Mouse (Mus musculus) kidney, postnatal 25 days (tissue): ENCODE measurements at regions not wholly inside any gene's neighbourhood (a gene's known extent, or its start where the extent isn't known, plus 50 kb on each side); places are given as distances from the start of the nearest gene placed in this dataset.

Source experiments
- DNase-seq, 2 experiments: peaks; one replicate each; pipeline ENCODE4 v3.0.0; 2021; ENCODE audit warnings: mixed read lengths in 2 of 2

GRCm38 (mm10) chr4:84037535-84037934 lies 512.2 kb downstream of the Ccdc171 start:
- DNase-seq, result no peak

GRCm38 (mm10) chr4:84050243-84050642 lies 524.9 kb downstream of the Ccdc171 start:
- DNase-seq, result no peak

GRCm38 (mm10) chr4:84056863-84057502 lies 531.6 kb downstream of the Ccdc171 start:
- no peak for DNase-seq

- no peak for DNase-seq
These were observed 534.8 kb downstream of the Ccdc171 start for GRCm38 (mm10) chr4:84060187-84060586.

- DNase-seq, result no peak
These were observed 538.4 kb downstream of the Ccdc171 start for GRCm38 (mm10) chr4:84063755-84064154.

- peak; percentile 74 to 84 for DNase-seq
These were observed 539.5 kb downstream of the Ccdc171 start for GRCm38 (mm10) chr4:84064614-84065456.

- no peak for DNase-seq
These were observed 540.2 kb downstream of the Ccdc171 start for GRCm38 (mm10) chr4:84065457-84066124.

GRCm38 (mm10) chr4:84067931-84068575 lies 542.7 kb downstream of the Ccdc171 start:
- DNase-seq, result peak; percentile 13 to 41

- DNase-seq, result no peak
These were observed 543.8 kb downstream of the Ccdc171 start for GRCm38 (mm10) chr4:84068947-84069663.

GRCm38 (mm10) chr4:84069681-84070080 lies 544.3 kb downstream of the Ccdc171 start:
- peak in 1 of 2 experiments; percentile 19 for DNase-seq

GRCm38 (mm10) chr4:84070089-84070488 lies 544.7 kb downstream of the Ccdc171 start:
- no peak for DNase-seq

GRCm38 (mm10) chr4:84072096-84072495 lies 546.8 kb downstream of the Ccdc171 start:
- no peak for DNase-seq

GRCm38 (mm10) chr4:84076526-84076925 lies 551.2 kb downstream of the Ccdc171 start:
- DNase-seq, result peak in 1 of 2 experiments; percentile 51

- DNase-seq, result no peak
These were observed 554.2 kb downstream of the Ccdc171 start for GRCm38 (mm10) chr4:84079516-84079915.

GRCm38 (mm10) chr4:84081518-84081917 lies 556.2 kb downstream of the Ccdc171 start:
- DNase-seq, result no peak

- DNase-seq, result peak; percentile 46 to 50
These were observed 562.8 kb downstream of the Ccdc171 start for GRCm38 (mm10) chr4:84088166-84088565.

- DNase-seq, result no peak
These were observed 567.2 kb downstream of the Ccdc171 start for GRCm38 (mm10) chr4:84092509-84092908.

GRCm38 (mm10) chr4:84095237-84095636 lies 569.9 kb downstream of the Ccdc171 start:
- DNase-seq, result no peak

- DNase-seq, result no peak
These were observed 570.7 kb downstream of the Ccdc171 start for GRCm38 (mm10) chr4:84096081-84096480.

GRCm38 (mm10) chr4:84099071-84099470 lies 573.7 kb downstream of the Ccdc171 start:
- no peak for DNase-seq

- DNase-seq, result no peak
These were observed 573.2 kb downstream of the Bnc2 start for GRCm38 (mm10) chr4:84101923-84102322.

GRCm38 (mm10) chr4:84102736-84103135 lies 572.3 kb downstream of the Bnc2 start:
- DNase-seq, result no peak
